Mouse (Mus musculus): ENCODE results near the gene Sema4a.

The Sema4a gene

DNA sequence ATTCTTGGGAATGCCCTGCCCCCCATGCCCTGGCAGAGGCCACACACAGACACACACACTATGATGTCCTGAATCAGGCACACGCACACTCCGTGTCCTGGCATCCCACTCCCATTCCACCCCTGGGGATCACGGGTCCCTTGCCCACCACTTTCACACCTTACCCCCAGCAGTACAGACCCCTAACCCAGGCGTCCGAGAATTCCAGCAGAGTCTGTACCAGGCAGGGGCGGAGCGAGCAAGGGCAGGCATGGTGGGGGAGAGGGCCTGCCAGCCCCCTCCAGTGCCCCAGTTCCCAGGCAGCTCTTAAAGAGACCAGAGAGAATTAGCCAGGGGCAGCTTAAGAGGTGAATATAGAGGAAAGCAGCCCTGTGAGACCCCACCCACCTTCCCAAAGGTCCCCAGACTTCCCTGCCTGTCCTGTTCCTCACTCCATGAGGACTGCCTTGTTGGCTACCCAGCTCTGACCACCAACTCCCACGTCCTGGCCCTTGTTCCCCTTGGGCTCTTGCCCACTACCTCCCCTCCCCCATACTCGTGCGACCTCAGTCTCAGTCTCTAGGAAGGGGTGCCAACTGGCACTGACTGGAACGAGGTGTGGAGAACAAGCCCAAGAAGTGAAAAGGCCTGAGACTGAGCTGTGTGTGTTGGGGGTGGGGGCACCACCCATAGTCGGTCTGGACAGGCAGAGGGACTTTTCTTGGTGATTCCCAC lies at the start of gene Sema4a:
Gene Sema4a (minus strand): TSS at position 200 of the 714 bp plus-strand sequence.
- DNase-seq (ENCODE audit: low read depth) = no peak

DNA sequence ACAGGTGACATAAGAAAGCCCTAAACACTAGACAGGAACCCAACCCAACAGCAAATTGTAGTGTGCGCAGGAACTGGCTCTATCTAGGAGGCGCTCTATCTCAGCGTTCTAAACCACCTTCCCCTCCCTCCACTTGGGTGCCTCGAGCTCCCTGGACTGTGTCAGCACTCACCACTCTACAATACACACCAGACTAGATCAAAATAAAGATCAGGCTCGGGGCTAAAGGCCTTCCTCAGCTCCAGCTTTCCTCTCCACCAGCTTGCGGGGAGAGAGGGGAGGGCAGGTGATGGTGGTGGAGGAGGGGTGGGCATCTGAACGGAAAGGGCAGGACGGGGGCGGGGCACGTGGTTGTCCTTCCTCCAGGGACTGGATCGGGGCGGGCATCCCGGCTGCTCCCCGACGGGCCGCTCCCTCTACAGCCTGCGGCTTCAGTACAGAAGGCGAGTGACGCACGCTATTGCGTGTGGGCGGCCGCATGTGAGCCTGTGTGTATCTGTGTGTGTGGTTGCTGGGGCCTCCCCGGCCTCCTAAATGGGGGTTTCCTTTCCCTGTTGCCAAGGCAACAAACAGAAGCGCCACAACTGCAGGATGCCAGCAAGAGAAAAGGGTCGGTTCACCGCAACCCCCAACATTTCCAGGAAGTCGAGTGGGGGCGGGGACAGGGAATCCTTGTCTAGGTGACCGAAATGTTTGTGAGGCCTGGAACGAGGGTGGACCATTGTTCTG lies 48.9 kb upstream of the Sema4a start, which contains the start of gene Lmna:
Gene Lmna (minus strand): TSS at position 265 of the 729 bp plus-strand sequence.
- peak; percentile 93 for DNase-seq (ENCODE audit: low read depth)

GRCm38 (mm10) chr3:88509250-88509649 lies 48.3 kb upstream of the Sema4a start:
- no peak for DNase-seq (ENCODE audit: low read depth)

GRCm38 (mm10) chr3:88505765-88506164 lies 44.8 kb upstream of the Sema4a start:
- no peak for DNase-seq (ENCODE audit: low read depth)

GRCm38 (mm10) chr3:88505081-88505480 lies 44.1 kb upstream of the Sema4a start:
- no peak for DNase-seq (ENCODE audit: low read depth)

DNA sequence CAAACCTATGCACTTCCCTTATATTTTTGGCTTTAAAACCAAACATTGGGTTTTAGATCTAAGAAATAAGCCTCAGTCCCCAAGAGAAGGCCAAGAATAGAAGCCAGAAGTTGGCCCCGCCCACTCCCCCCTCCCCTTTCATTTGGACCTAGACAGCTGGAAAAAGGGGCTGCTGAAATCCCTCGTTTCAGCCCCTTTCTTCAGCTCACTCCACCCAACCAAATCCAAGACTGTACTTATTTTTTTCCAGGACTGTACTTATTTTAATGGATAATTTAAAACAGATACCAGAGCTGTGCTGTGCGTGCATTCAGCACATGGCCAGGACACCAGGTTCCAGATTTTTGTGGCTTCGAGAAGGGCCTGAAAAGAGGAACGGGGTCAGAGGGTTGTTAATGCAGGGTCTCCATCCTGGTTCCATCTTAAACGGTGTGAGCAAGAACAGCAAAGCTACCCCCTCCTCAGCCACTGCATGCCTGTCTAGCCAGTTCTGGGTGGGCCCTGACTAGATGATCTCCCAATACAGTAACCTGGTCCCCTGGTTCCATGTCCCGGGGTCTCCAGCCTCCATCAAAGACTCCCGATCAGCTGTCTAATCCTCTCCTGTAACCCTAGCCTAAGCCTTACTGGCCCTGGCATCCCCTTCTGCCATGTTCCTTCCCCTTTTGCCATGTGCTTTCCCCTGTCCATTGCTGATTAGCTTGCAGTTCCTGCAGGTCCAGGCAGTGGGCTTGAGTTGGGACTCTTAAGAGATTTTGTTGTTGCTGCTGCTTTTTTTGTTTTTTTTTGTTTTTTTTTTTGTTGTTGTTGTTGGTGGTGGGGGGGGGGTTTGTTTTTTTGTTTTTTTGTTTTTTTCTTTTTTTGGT lies 43.1 kb upstream of the Sema4a start:
- no peak for DNase-seq (ENCODE audit: low read depth)

DNA sequence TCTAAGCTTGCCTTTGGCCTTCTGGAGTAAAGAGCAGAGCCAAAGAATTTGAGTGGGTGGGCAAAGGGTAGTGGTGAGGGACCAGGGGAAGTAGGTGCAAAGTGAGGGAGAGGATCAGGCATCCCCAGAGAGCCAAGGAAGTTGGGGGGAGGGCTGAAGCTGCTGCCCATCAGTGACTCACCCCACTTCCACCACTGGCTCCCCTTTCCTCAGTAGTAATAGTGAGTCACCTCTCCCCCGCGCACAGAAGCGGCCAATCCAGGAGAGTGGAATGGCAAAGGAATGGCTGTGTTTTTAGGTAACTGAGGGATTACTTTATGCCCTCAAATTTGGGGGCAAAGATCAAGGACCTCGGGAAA lies 42.5 kb upstream of the Sema4a start:
- peak; percentile 90 for DNase-seq (ENCODE audit: low read depth)

GRCm38 (mm10) chr3:88502641-88503504 lies 41.9 kb upstream of the Sema4a start:
- peak; percentile 96 for DNase-seq (ENCODE audit: low read depth)

DNA sequence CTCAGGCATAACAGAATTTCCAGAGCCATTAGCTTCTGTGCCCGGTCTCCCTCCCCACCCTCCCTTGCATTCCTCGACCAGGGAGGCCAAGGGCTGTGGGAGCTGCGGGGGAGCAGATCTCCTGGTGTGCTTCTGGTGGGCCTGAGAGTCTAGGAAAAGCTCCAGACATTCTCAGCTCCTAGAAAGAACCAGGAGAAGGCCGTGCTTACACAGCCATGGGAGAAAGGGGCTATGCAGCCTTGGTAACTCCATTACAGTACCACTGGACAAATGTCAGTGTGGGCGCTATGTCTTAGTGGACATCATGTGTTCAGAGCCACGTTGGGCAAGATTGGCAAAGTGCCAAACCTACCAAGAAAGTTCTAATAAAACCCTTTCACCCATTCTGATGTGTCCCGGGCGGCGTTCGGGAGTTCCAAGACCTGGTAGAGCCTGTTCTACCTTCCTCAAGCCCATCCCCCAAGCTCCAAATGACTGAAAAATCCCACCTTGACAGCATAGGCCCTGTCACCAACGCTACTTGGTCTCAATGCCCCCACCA lies 41.1 kb upstream of the Sema4a start:
- DNase-seq (ENCODE audit: low read depth) = no peak

DNA sequence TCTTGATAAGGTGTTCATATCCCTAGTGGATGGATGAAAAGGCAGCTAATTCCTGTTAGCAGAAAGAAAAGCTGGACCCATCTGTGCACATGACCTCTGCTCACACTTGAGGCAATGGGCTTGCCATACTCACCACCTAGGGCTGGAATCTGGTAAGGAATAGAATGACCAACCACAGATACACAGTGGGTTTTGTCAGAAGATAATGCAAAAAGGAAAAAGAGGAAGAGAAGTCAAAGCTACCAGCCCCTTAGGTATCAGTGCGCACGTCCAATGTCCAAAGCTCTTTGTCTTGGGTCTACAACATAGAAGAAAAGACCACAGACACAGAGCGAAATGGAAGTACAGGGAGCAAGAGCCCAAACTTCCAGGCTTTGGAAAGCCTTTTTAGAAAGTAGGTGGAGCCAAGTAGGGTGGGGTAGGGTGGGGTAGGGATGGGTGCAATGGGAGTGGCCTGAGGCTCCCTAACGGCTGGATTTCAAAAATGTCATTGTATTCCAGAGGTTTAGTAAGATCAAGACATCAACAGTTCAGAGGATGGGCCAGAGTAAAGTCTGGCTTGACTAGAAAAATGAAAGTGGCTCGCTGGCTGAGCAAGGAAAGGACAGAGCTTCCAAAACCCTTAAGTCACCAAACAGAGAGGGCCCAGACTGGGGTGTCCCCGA lies 40.5 kb upstream of the Sema4a start:
- no peak for DNase-seq (ENCODE audit: low read depth)

DNA sequence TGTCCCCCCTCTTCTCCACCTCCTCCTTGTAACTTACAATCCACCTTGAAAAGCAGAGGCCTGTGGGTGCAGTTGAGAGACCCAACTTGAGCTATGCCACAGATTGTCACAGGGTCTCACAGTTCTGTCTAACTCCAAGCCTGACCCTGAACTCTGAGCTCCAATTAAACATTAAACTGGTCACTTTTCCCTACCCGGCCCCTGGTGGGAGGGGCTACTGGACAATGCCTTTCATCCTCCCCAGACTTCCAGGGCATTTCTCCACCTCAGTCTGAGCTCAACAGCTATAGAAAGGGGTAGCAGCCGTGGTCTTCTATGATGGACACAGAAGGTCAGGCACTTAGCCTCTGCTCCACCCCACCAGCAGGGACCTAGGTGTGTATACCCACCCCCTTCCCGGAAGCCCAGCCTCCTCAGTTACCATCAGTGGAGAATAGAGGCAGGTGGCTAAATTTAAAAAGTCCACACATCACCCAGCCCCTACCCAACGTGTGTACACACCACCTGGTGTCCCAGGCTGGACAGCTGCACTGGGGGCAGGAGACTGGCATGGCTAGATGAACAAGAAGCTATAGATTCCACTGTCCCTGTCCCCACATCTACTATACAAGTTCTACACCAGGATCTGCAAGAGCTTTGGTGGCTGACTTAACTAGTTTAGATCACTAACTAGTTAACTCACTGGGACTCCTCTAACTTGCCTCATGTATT lies 39.8 kb upstream of the Sema4a start:
- no peak for DNase-seq (ENCODE audit: low read depth)

- DNase-seq (ENCODE audit: low read depth) = no peak
These were observed 39.1 kb upstream of the Sema4a start for GRCm38 (mm10) chr3:88500087-88500486.

GRCm38 (mm10) chr3:88499580-88499979 lies 38.6 kb upstream of the Sema4a start:
- no peak for DNase-seq (ENCODE audit: low read depth)

GRCm38 (mm10) chr3:88495741-88496415 lies 34.9 kb upstream of the Sema4a start:
- no peak for DNase-seq (ENCODE audit: low read depth)

DNA sequence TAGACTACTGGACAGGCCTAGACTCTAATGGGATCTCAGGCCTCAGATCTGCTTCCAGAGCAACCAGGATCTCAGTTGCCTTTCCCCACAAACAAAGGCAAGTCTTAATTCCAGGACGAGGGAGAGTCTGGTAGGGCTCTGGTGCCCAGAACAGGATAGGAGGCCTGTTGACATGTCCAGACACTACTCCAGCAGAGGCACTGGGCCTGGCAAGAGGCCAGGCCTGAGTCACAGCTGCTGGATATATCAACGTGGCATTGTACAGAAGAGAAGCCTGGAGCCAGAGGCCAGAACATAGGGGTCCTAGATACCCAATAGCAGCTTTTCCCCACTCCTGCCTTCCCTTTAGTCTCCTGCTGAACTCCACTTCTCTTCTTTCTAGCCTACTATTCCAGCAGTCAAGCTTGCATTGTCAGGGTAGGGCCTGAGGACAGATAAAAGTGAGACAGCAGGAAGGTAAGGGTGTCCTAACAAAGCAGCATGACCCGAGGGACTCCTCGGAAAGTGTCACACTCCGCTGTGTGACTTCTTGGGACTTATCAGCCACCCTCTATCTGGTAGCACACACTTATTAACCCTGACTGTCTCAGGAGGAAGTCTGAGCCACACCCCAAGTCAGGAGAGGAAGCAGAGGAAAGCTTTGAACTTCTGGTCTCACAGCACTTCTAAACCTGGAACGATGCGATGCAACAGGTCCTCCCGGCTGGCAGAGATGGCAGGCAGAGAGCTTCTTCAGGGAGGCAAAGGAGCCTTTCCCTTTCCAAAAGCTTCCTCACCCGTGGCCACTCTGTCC lies 34.0 kb upstream of the Sema4a start:
- DNase-seq (ENCODE audit: low read depth) = peak; percentile 90

GRCm38 (mm10) chr3:88493706-88494582 lies 33.0 kb upstream of the Sema4a start:
- no peak for DNase-seq (ENCODE audit: low read depth)

- DNase-seq (ENCODE audit: low read depth) = no peak
These were observed 26.4 kb upstream of the Sema4a start for GRCm38 (mm10) chr3:88487396-88487795.

DNA sequence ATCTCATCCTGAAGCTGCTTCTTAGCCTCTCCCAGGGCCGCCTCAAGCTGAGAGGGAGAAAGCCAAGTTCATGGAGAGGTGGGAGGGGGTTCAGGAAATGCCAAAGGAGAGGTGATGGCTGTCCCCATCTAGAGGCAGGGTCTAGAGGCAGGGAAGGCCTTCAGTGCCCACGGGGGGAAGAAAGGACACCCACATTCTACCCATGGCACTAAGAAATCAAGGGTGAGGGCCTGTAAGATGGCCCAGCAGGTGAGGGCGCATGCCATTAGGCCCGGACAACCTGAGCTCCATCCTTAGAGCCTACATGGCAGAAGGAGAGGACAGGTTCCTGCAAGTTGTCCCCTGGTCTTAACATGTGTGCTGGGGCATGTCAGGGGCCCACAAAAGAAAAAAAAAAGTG lies 25.9 kb upstream of the Sema4a start:
- DNase-seq (ENCODE audit: low read depth) = no peak
